Mouse (Mus musculus): Measurements from ENCODE around the gene Smim5.

GRCm38 (mm10) chr11:115931235-115931634 lies 31.5 kb downstream of the Smim5 start:
- no peak for TF ChIP-seq CTCF (IDR thresholded peaks at IDR 0.05; ENCODE audit: borderline replicate concordance, insufficient read depth, low read length)
- no peak for TF ChIP-seq POLR2A (IDR thresholded peaks at IDR 0.05; ENCODE audit: low read depth, low read length)

Measured in embryonic fibroblast, embryonic 13.5 days (primary cell).